Mouse (Mus musculus): ENCODE results near the gene Zxdb. TPM values are rescaled to one million over a fixed set of nuclear protein-coding genes. Genes with fewer than 3 reads are reported as not detected.

The Zxdb gene
- 1 to 10 TPM; 3.4 to 4.0 TPM for total RNA-seq (2023)

GRCm38 (mm10) chrX:94724192-94724971 lies at the start of gene Zxdb:
TSS of gene Zxdb (plus strand) at chrX:94724569.

Other genes starting within 250 kb of the Zxdb start
- 1 to 10 TPM; 1.2 to 1.6 TPM for gene Maged1, start 182.4 kb upstream of the Zxdb start, total RNA-seq (2023)
- gene Gspt2, start 88.5 kb upstream of the Zxdb start, total RNA-seq (2023), result 1 to 10 TPM; 4.9 to 5.5 TPM

Data from neutrophil, adult 83 days (primary cell).